Mouse (Mus musculus) lung, postnatal 14 days (tissue): ENCODE data around the gene Fam166b.

Experiments used
- DNase-seq: peaks from one replicate; pipeline ENCODE4 v3.0.0; 2021

Fam166b gene

DNA sequence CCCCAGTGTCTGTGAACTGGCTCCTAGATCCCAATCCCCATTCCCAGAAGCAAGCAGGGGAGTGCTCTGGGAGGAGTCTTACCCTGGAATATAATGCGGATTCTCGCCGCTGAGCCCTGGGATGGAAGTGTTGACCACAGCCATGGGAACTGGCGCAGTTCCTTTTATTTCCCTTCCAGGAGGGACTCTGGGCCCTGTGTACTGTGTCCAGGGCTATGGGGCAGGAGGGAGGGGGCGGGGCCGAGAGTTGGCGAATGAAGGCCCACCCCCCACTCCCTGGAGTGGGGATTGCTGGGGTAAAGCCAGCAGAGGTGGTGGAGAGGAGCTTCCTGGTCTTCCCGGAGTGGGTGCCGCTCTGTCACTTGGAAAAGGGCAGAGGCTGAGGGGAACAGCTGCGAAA, at the start of gene Fam166b:
TSS of gene Fam166b (minus strand) at position 189 of the 400 bp plus-strand sequence.
- no peak for DNase-seq

DNA sequence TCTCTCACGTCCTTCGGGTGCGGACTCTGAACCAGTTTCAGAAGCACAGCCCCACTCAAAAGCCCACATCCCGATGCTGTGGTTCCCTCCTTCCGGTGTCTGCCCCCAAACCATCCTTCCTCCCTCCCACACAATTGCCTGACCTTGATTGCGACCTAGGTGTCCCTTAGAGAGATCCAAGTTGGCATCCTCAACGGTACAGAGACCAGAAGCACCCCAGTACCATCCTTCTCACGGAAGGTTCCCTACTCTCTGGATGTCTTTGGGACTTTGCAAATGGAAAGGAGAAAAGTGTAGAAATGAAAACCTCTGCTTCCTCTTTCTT, 49.6 kb upstream of the Fam166b start:
- DNase-seq = no peak

DNA sequence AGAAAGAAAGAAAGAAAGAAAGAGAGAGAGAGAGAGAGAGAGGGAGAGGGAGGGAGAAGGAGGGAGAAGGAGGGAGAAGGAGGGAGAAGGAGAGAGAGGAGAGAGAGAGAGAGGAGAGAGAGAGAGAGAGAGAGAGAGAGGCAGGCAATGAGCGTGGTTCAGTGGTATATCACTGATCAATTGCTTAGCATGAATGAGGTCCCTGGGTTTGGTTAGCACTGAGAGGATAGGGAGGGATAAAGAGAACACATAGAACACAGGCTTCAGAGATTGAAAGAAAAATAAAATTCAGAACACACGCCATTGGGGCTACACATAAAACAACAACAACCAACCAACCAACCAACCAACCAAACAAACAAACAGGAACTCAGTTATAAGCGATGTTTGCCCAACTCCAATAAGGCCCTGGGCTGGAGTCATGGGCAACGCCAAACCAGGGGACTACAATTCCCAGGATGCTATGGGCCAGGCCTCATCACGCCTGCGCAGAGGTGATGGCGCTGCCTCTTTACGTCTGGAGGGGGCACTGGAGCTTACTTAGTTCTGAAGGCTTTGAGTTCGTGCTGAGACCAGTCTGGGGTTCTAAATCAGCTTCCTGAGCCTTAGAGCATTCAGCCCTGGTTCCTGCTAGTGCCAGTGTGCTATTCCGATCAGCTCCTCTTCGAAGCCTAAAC, 49.1 kb upstream of the Fam166b start:
- DNase-seq = peak; percentile 89

DNA sequence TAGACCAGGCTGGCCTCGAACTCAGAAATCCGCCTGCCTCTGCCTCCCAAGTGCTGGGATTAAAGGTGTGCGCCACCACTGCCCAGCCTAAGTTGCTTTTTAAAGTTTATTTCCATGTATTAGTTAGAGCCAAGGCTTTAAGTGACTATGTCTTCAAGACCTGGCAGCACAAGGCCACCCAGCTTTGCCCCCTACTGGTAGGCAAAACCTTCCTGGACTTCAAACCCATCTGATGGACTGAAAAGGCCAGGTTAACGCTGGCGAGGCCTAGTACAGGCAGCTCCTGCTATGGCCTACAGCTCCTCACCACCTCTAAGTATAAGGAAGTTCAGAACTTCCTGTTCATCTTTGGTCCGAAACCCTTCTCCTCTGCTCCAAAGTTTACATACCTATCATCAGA, 47.7 kb upstream of the Fam166b start:
- no peak for DNase-seq

DNA sequence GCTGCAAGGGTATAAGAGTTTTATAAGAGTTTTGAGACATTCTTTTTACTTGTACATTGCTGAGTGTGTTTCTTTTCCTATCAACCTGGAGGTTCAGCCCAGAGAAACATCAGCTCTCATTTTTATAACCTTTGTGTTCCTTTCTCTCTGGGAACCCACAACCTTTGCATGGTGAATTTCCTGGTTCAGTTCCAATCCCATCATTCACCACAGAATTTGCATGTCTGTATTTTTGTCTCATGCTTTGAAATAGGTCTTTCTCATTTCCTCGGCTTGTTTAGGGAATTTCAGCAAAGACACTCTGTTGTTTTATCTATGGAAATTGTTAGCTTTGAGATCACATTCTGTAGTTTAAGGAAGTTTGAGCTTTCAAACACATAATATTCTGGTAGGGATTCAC, 44.7 kb upstream of the Fam166b start:
- no peak for DNase-seq

DNA sequence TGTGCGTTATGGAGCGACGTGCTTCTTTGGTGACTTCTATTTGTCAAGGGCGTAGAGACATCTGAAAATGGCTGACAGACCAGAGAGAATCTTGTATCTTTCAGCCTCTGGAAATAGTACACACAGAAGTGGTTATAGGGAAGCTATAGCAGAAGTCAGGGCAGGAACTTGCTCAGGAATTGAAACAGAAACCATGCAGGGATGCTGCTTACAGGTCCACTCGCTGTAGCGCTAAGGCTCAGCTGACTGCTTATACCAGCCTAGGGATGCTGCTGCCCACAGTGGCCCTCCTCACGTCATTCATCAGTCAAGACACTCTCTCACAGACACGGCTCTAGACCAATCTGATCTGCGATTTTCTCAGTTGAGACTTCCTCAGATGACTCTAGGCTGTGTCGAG, 41.4 kb upstream of the Fam166b start:
- no peak for DNase-seq

DNA sequence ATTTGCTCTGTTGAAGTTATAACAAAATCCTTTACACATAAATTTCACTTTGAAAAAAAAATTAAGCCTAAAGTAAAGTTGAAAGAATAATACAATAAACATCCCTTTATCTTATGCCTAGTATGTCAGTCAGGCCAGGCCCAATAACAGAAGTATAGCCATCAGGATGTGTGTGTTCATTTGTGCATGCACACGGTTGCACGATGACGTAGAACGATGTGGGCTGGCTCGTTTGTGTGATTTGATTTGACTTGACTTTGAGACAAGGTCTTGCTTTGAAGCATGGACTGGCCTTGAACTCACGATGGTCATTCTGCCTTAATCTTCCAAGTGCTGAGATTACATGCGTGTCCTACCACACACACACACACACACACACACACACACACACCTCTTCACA, 37.9 kb upstream of the Fam166b start:
- no peak for DNase-seq

DNA sequence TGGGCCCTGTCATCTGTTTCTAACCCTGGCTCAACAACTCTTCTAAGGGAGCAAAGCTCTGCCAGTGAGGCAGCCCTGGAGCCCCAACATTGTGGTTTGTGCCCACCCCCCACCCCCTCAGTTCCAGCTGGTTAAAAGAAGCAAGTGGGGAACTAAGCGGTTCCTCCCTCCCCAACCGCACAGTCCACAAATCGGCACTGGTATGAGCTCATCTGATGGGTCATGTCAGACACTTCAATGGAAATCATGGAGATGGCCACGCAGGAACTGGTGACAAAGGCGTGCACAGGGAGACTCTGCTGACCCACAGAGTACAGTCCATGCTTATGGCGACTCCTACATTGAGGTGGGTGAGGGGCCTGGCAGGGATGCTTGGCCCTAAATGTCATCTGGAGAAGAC, 37.0 kb upstream of the Fam166b start:
- no peak for DNase-seq

DNA sequence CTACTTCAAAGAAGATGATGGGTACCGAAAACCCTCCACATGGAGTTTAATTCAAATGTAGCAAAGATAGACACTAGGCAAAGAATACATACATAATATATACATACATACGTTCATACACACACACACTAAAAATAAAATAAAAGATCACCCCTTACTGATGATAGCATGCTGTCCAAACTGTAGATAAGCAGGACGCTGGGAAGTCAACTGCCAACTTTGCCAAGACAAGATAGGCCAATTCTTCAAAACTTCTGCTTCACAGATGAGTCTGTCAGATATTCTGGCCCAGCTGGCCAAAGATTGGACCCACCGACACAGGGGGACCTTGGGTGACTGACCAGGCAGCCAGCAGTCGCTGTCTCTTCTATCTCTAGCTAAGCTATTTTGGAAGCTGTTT, 34.2 kb upstream of the Fam166b start:
- no peak for DNase-seq

DNA sequence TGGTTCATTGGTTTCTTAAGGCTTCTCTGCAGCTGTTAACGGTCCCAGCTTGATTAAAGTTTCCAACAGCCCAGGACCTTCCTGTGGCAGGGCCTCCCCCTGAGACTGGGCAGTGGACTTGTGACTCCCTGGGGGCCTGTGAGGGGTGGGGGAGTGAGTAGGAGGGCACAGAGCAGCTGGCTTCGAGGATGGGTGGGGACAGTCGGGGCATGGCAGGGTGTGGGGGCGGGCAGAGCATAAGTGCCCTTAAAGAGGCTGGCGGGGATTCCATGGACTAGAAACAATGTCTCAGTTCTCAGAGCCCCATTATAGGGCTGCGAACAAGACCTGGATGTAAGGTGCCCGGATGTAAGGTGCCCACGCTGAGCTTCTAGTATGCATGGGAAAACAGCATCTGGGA, 28.2 kb upstream of the Fam166b start:
- DNase-seq = no peak

DNA sequence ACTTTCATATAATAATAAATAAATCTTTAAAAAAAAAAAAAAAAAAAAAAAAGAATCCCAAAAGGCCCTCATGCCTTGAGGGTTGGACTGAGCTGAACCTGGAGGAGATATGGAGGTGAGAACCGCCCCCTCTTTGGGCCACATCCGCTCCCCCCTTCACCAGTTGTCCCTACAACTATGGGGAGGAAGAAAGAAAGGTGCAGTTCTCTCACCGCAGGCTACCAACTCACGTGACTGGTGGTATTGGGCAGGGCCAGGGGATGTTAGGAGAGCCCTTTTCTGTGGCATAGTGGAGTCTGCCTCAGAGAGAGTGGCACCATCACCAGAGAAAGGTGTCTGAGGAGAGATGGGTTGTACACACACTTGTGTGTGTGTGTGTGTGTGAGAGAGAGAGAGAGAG, 27.5 kb upstream of the Fam166b start:
- DNase-seq = no peak

DNA sequence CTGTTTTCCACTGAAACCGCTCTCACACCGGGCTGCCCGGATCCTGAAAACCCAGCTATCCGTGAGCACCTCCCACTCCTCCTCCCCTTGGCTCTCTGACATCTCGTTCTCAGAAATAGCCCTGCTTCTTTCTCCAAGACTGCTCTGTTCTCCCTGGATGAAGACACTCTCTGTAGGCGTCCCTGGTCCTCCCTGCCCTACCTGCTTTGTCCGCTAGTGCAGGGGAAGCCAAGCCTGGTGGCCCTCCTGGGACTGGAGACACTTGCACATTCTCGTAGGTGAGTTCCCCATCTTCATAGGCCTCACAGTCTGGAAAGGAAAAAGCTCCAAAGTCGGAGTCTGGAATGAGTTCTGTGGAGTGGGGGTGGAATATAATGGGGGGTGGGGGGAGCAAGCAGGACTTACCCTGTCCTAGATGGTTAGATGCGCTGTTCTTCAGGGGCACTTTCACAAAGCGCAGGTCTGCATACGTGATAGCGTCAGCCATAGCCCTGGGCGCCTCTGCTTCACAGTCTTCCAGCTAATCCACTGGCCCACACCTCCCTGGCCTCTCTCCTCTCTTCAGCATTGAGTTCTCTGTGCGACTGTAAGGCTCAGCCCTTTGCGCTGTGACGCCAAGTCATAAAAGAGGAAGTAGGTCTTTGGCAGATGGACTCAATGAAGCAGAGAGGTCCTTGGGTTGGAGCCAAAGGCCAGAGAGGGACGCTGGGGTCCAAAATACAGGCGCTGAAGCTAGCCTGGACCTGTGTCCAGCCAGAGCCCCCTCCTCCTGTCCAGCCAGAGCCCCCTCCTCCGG, 25.3 kb upstream of the Fam166b start, which contains the start of gene Cd72:
TSS of gene Cd72 (minus strand) at position 588 of the 796 bp plus-strand sequence.
- no peak for DNase-seq

DNA sequence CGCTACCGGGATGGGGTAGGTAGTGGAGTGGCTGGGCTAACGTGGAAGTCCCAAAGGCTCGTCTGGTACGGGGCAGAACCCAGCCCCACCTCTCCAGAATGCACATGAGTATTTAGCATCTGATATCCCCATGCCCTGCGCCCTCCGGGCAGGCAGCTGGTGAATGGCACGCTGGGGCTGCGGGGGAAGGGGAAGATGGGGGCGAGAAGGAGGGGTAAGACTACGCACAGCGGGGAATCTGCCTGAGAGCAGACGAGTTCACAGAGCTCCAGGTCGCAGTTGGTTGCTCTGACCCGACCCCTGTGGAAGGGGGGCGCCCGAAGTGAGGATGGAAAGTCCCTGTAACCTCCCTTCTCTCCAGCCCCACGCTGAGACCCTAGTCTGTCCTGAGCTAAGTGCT, 24.5 kb upstream of the Fam166b start:
- no peak for DNase-seq

DNA sequence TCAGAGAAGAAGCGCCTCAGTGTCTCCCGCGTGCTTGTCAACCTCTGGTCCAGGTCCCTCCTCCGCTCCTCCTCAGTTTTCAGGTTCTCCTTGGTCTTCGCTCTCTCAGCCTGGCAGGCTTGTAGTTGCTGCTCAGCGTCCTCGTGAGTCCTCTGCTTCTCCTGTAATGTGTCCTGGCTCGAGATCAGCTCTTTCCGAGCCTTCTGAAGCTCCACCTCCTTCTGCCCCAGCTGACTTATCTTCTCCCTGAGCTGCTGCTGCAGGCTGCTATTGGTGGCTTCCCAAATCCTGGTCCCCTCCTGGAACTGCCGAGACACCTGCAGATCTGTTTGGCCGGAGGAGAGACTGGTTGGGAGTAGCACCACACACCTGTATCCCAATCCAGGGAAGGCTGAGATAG, 23.4 kb upstream of the Fam166b start:
- no peak for DNase-seq

DNA sequence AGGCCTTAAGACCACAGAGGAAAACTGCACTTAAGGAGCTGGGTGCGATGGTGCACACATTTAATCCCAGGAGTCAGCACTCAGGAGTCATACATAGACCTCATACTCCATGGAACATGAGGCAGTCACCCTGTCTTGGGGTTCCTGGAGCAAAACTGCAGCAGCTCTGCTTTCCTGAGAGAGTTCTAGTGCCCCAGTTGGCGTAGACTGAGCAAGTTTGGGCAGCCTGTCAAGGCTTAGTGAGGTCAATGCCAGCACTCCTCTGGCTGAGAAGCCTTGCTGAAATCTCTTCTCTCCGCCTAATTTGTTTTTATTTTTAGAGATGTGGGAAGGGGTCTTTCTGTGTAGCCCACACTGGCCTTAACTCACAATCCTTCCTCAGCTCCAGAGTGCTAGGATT, 19.6 kb upstream of the Fam166b start:
- no peak for DNase-seq

DNA sequence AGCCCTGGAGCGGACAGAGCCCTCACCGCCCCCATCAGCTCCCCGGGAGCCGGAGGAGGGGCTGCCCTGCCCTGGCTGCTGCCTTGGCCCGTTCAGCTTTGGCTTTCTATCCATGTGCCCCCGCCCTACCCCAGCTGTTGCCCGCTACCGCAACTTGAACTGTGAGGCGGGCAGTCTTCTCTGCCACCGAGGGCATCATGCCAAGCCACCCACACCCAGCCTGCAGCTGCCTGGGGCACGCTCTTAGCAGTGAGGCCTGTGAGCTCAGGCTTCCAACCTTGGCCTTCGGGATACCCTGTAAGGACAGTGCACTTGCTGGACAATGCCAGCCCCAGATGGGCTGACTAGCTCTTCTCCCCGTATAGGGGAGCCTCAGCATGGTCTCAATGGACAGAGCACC, 18.3 kb upstream of the Fam166b start:
- no peak for DNase-seq

DNA sequence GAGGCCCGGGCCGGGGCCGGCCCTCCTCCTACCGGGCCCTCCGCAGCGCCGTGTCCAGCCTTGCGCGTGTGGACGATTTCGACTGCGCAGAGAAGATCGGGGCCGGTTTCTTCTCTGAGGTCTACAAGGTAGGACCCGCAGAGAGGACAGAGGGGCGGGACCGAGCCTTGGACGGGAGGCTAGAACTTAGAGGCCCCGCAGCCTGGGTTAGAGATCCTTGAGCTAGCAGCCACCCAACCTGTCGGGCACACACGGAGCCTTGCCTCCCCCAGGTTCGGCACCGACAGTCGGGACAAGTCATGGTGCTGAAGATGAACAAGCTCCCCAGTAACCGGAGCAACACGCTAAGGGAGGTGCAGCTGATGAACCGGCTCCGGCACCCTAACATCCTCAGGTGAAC, 14.6 kb upstream of the Fam166b start:
- DNase-seq = no peak

DNA sequence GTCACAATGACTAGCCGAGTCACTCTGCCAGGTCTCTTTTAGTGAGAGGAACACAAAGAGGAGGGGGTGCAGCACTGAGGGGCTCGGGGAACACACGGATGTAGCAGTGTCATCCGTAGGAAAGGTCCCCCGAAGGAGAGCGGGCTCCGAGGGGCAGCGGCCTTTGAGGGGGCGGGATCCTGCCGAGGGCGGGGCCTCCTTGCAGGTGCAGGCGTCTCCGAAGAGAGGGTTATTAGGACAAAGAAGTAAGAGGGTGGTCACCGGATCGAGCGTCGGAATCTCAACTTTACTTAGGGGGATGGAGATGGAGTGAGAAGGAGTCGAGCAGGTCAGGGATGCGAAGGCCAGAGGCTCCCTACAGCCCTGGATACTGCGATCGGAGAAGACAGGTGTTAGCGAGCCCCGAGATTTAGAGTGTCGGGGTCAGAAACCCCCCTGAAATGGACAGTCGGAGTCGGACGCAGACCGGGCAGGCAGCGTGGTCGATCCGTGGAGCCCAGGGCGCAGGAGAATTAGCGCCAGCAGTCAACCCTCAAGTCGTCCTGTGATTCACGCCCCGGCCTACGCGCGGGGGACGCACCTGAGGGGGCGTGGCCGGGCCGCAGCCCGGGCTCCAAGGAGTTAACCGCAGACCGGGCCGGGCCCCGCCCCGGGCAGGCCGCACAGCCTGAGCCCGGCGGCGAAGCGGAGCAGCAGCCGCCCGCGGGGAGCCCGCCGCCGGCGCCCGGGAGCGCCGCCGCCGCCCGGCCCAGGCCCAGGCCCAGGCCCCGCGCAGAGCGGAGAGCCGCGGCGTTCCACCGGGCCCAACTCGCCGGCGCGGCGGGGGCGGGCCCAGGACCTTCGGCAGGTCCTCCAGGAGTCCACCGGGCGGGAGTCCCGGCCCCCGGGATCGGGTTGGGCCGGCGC, 13.8 kb upstream of the Fam166b start:
- peak; percentile 70 for DNase-seq

DNA sequence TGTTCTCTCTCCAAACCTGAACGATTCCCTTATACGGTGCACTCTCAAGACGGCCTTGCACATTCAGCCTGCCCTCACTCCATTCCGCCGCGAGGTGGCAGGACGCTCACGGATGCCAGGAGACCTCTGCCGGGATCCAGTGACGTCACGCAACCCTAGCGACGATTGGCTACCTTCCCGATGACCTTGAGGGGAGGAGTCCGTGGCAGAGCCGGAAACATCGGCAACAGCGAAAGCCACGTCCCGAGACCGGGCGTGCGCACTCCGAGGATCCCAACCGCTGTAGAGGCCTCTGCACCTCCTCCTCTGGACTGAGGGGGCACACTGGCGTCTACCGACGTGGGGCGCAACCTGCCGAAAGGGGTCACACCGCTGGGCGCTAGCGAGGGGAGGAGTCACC, 13.1 kb upstream of the Fam166b start:
- DNase-seq = peak; percentile 100

DNA sequence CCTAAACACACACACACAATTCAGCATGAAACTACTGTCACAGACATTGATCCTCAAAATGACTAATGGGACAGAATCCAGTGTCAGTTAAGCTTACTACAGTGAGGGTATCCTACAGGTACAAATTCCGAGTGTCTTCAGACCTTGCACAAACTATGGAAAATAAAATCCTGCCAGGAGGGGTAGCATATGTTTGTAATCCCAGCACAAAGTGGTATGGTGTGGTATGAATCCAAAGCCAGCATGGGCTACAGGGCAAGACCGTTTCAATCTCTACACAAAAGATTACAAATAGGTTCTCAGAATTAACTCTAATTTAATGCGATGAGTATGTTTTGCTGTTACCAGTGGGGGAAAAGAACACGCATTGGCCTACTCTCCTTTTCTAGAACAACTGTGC, 12.7 kb upstream of the Fam166b start, which contains the start of gene Tesk1:
TSS of gene Tesk1 (plus strand) at position 301 of the 400 bp plus-strand sequence.
- DNase-seq = no peak

DNA sequence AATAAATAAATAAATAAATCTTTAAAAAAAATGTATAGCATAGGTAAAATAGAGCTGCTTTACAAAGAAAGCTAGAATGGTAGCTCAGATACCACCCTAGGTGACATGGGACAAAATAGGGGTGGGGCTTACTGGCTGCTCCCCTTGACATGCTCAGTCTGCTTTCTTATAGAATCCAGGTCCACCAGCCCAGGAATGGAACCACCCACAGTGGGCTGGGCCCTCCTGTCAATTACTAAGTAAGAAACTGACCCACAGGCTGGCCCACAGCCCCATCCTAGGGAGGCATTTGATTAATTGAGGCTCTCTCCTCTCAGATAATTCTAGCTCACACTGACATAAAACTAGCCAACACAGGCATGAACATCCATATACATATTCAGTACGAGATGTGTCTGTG, 3.9 kb upstream of the Fam166b start:
- no peak for DNase-seq

DNA sequence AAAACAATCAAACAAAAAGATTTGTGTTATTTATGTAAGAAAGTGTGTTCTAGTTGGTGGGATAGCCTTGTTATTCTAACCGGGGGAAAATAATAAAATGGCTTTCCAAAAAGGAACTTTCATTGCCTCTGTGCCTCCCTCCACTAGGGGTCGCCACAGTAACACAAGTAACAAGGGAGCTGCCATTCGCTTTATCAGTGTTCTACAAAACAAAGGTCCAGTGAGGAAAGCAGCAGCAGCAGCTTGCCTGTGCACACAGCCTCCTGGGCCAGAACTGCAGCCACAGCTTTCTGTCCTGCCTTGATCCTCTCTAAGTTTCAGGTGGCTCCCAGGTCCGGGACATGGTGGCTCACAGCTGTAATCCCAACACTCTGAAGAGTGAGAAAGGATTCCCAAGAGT, 2.8 kb upstream of the Fam166b start:
- DNase-seq = peak; percentile 92

DNA sequence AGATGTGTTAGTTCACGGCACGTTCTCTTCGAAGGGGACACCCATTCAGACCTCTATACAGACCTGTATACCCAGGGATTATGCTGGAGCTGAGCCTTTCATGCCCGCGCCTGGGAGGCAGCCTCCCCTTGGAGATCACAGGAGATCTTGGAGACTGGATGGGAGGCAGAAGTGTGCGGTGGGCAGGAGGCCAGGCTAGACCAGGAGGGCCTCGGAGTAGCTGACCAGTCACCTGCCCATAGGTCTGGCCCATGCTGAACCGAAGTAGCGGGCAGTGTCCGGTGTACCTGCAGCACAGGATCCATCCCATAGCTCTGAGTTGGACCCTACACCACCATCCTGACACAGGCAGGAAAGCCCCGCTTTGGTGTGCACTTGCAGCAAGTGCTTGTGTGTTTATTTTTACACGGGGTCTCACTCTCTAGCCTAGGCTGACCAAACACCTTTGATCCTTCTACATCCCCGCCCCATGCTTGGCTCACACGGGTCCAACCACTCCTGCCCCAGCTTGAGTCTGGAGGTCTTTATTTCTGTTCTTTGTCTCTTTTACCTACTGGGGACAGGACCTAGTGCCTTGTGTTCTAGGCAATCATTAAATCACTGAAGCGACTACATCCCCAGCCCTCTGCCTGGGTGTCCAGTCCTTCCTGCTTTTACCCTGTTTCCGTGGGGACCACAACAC, 613 bp downstream of the Fam166b start:
- no peak for DNase-seq
